Mouse (Mus musculus) erythroblast, embryonic 14.5 days (primary cell): ENCODE results near the gene Chst14.

Source experiments
- GATA1 ChIP-seq: IDR thresholded peaks from 2 replicates; pipeline ENCODE4 v1.6.1; 2012; ENCODE audit warnings: low read length, inconsistent platforms, mixed read lengths
- TAL1 ChIP-seq: IDR thresholded peaks from 3 replicates; pipeline ENCODE4 v1.6.1; 2012; ENCODE audit warnings: low read length, inconsistent platforms, mixed read lengths

GRCm38 (mm10) chr2:118910605-118911278 lies 15.6 kb upstream of the Chst14 start:
- TF ChIP-seq TAL1 (no peak), GATA1 (no peak)
